Mouse (Mus musculus) small intestine, adult 2 months (tissue): Measurements from ENCODE around the gene Ubac2.

Experiments used
- CTCF ChIP-seq: fragments of 200-500 bp; IDR thresholded peaks from 2 replicates; pipeline ENCODE4 v1.5.1; 2012; ENCODE audit warnings: low read depth, mild to moderate bottlenecking, control low read depth, inconsistent platforms, low read length, moderate library complexity, mixed read lengths; ENCODE audit not compliant: insufficient replicate concordance, insufficient read length; ENCODE audit errors: extremely low read depth
- POLR2A ChIP-seq: fragments of 200-500 bp; IDR thresholded peaks from 2 replicates; pipeline ENCODE4 v1.6.1; 2012; ENCODE audit warnings: low read depth, mild to moderate bottlenecking, control low read depth, inconsistent platforms, low read length, moderate library complexity

DNA sequence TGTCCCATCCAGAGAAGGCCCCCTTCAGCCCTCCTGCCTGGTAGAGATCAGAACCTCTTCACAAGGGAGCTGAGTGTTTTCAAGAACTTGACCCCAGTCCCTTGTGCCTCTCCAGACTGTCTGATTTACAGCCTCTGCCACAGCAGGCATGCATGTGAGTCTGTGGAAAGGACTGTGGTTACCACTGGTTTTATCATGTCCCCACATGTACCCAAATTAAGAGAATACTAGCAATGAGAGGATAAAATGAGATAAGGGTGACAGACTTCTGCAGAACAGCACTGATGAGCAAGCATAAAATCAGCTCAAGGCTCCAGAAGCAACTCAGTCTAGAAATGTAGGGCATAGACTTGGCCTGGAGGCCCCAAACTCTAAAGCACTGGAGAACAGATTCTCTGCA, 145.5 kb downstream of the Ubac2 start:
- TF ChIP-seq CTCF (no peak), POLR2A (no peak)
